Mouse (Mus musculus): ENCODE measurements at regions not wholly inside any gene's neighbourhood (a gene's known extent, or its start where the extent isn't known, plus 50 kb on each side); places are given as distances from the start of the nearest gene placed in this dataset.
A peak's percentile ranks its signal among the peaks of the same experiment; 100 is the strongest.

DNA sequence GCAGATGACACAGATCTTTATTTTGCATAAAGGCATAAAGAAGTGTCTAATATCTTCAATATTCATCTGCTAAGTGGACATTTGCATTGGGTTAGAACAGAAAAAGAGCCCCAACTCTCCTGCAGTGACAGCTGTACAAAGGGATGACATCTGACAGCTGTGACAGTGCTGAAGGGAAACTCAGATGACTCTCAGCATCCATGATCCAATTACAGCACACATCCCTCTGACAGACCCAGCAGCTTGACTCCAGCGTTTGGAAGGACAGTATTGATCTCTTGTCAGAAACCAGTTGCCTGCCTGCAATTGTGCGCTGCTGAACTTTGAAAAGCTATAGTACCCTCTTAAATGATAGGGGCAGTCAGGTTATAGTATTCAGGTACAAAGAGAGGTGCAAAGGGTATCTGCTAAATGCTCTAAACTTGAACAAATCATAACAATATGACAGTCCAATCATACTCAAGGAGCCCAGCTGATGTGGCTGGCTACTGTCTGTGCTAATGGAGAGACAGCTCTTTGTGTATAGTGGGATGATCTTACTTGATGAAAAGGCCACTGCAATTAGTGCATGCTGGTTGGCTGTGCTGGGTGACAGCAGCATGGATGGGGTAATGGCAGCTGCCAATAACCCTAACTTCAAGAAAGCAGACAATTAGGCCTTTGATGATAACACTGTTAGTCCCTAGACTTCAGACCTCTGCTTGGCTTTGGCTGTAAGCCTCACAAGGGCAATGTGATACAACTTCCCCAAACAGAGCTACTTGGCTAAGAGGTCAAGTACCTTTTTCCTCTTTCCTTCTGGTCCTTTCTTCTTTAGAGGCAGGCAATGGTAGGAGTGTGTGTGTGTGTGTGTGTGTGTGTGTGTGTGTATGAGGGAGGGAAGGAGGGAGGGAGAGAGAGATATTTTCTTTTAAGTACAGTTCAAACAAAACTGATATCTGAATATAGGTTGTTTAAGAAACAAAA is 662.9 kb downstream of the Nr4a2 start:
- 50% methylated on average over 2 of the region's 2 CpGs for WGBS
- no peak overlapping the region for H3K4me2 ChIP-seq (replicated peaks)
- no peak overlapping the region for H3K9ac ChIP-seq
- no peak overlapping the region for H3K27ac ChIP-seq
- H3K36me3 ChIP-seq = no peaks in the 10 kb centered on the region
- H3K27me3 ChIP-seq = no peaks in the 10 kb centered on the region
- H3K4me3 ChIP-seq = no peak overlapping the region
- no peaks in the 10 kb centered on the region for H3K4me1 ChIP-seq
- no peak for ATAC-seq (ENCODE audit: insufficient number of reproducible peaks, insufficient read depth, low FRiP score, low TSS enrichment)
- H3K9me3 ChIP-seq = no peaks in the 10 kb centered on the region

- Histone ChIP-seq H3K4me3 (no peak overlapping the region), H3K27ac (no peak overlapping the region), H3K9me3 (no peaks in the 10 kb centered on the region), H3K4me1 (no peaks in the 10 kb centered on the region), H3K27me3 (no peaks in the 10 kb centered on the region), H3K36me3 (no peaks in the 10 kb centered on the region), H3K9ac (no peak overlapping the region), H3K4me2 (replicated peaks) (no peak overlapping the region)
- ATAC-seq (ENCODE audit: insufficient number of reproducible peaks, insufficient read depth, low FRiP score, low TSS enrichment) = no peak
- 47% methylated on average over 5 of the region's 5 CpGs for WGBS
Observed at GRCm38 (mm10) chr2:56459430-56459829, 664.4 kb downstream of the Nr4a2 start.

- no peaks in the 10 kb centered on the region for H3K27me3 ChIP-seq
- H3K36me3 ChIP-seq = no peaks in the 10 kb centered on the region
- no peaks in the 10 kb centered on the region for H3K4me1 ChIP-seq
- ATAC-seq (ENCODE audit: insufficient number of reproducible peaks, insufficient read depth, low FRiP score, low TSS enrichment) = no peak
- no peaks in the 10 kb centered on the region for H3K9me3 ChIP-seq
- WGBS = 48% methylated on average over 1 of the region's 1 CpGs
- H3K27ac ChIP-seq = no peak overlapping the region
- H3K4me3 ChIP-seq = no peak overlapping the region
- no peak overlapping the region for H3K9ac ChIP-seq
- no peak overlapping the region for H3K4me2 ChIP-seq (replicated peaks)
Observed at GRCm38 (mm10) chr2:56457594-56457993, 666.2 kb downstream of the Nr4a2 start.

- no peak overlapping the region for H3K27ac ChIP-seq
- WGBS = 61% methylated on average over 10 of the region's 10 CpGs
Observed at GRCm38 (mm10) chr2:56455856-56456395, 667.9 kb downstream of the Nr4a2 start.

DNA sequence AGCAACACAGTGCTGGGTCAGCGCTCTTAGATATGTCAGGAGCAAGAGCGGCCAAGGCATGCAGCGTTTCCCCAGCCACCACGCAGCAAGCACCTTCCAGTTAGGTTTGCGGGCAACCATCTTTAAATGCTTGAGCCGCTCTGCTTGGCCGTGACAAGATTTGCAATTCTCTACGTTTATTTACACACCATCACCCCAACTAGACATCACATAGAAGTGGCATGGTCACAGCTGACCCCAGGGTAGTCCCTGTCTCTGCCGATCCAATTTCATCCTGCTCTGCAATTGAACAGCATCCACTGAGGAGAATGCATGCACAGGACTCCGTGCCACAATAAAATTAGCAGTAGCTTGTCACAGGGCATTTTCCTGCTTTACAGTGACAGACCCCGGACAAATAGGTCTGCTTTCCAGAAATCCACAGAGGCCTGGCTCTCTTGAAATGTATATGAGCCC is 669.2 kb downstream of the Nr4a2 start:
- 7% methylated on average over 11 of the region's 11 CpGs for WGBS
- no peak for ATAC-seq (ENCODE audit: insufficient number of reproducible peaks, insufficient read depth, low FRiP score, low TSS enrichment)
- Histone ChIP-seq H3K4me2 (replicated peaks) (peak overlapping the region; percentile 39), H3K4me3 (peak overlapping the region; percentile 10; the same call in 1 of the 2 replicates), H3K4me1 (no peaks in the 10 kb centered on the region), H3K27ac (no peak overlapping the region), H3K9me3 (no peaks in the 10 kb centered on the region), H3K9ac (no peak overlapping the region), H3K36me3 (no peaks in the 10 kb centered on the region), H3K27me3 (no peaks in the 10 kb centered on the region)

More at GRCm38 (mm10) chr2:56455856-56456395, 667.9 kb downstream of the Nr4a2 start:
- no peak overlapping the region for H3K4me3 ChIP-seq
- no peak overlapping the region for H3K9ac ChIP-seq
- ATAC-seq (ENCODE audit: insufficient number of reproducible peaks, insufficient read depth, low FRiP score, low TSS enrichment) = no peak
- H3K4me1 ChIP-seq = no peaks in the 10 kb centered on the region
- no peaks in the 10 kb centered on the region for H3K27me3 ChIP-seq
- no peaks in the 10 kb centered on the region for H3K36me3 ChIP-seq
- H3K9me3 ChIP-seq = no peaks in the 10 kb centered on the region
- H3K4me2 ChIP-seq (replicated peaks) = no peak overlapping the region

- H3K27me3 ChIP-seq = no peaks in the 10 kb centered on the region
- H3K9me3 ChIP-seq = no peaks in the 10 kb centered on the region
- no peaks in the 10 kb centered on the region for H3K36me3 ChIP-seq
- H3K27ac ChIP-seq = no peak overlapping the region
- no peaks in the 10 kb centered on the region for H3K4me1 ChIP-seq
- H3K4me3 ChIP-seq = no peak overlapping the region
- no peak overlapping the region for H3K9ac ChIP-seq
- H3K4me2 ChIP-seq (replicated peaks) = no peak overlapping the region
- 80% methylated on average over 10 of the region's 10 CpGs for WGBS
- no peak for ATAC-seq (ENCODE audit: insufficient number of reproducible peaks, insufficient read depth, low FRiP score, low TSS enrichment)
Observed at GRCm38 (mm10) chr2:56440916-56441315, 682.9 kb downstream of the Nr4a2 start.

All from embryonic facial prominence, embryonic 12.5 days (tissue).